In genomic region chr6:125131302-125132156, GRCm38 (mm10) we compare ENCODE assay signal across 8 mouse cellular contexts. TPM values are rescaled to one million over a fixed set of nuclear protein-coding genes. Genes with fewer than 3 reads are reported as not detected.
DNase-seq lines count a peak whose midpoint lies in the region; ATAC-seq lines count a peak whose summit lies in the region.

Gene Nop2 (plus strand): TSS chr6:125131909.

- H3K9me3 ChIP-seq in hindbrain, embryonic 10.5 days = no peaks in the 10 kb centered on the region

- H3K27me3 ChIP-seq in hindbrain, embryonic 10.5 days (ENCODE audit: insufficient read depth, poor library complexity, severe bottlenecking) = no peaks in the 10 kb centered on the region

- ATAC-seq in frontal cortex, adult (ENCODE audit: low TSS enrichment) = peak; percentile 90

- H3K27ac ChIP-seq in hindbrain, embryonic 10.5 days = peak within 1 kb of the TSS; percentile 90

- under 1% methylated on average over 66 of the region's 66 CpGs for WGBS in hindbrain, embryonic 10.5 days

- H3K4me1 ChIP-seq in hindbrain, embryonic 10.5 days (replicated peaks) = peaks cover 22% of the 10 kb centered on the region

- peaks cover 78% of the 10 kb centered on the region for H3K36me3 ChIP-seq in hindbrain, embryonic 10.5 days

- H3K4me3 ChIP-seq in hindbrain, embryonic 10.5 days = peak within 1 kb of the TSS; percentile 78

- DNase-seq in MN1 (ENCODE audit: low spot score) = peak; percentile 96
- peak; percentile 79 for DNase-seq in cerebellum, adult 8-10 months
- DNase-seq in hindbrain, embryonic 10.5 days (ENCODE audit: low spot score) = peak; percentile 96
- DNase-seq in layer of hippocampus, postnatal 14 days (ENCODE audit: low spot score in 2 of 2) = peak; percentile 78 to 87
- DNase-seq in lung, postnatal 25 days (ENCODE audit: low spot score) = peak; percentile 87
- DNase-seq in retina, embryonic 14.5 days (ENCODE audit: low spot score) = peak; percentile 97
- DNase-seq in thymus, postnatal 4 days = peak; percentile 93

RNA-seq across cellular contexts. Expression of gene Nop2, which starts in this region (rescaled TPM):
- polyA plus RNA-seq in hindbrain, embryonic 10.5 days (2016; fragmentation: Nextera tagmentation; extraction: Ambion mirVana) = 67.6 and 83.8 TPM in 2 replicates
- total RNA-seq in layer of hippocampus, postnatal 14 days (2021) = 10 to 100 TPM; 29.2 to 30.5 TPM

Comparison
In these comparisons a context has a peak if more than half of its experiments do, and no peak if none do; other contexts are left out.
1. Peak in every context shown above with its lines: DNase-seq, ATAC-seq, H3K4me3 ChIP-seq and H3K27ac ChIP-seq.